In the genomic region with DNA sequence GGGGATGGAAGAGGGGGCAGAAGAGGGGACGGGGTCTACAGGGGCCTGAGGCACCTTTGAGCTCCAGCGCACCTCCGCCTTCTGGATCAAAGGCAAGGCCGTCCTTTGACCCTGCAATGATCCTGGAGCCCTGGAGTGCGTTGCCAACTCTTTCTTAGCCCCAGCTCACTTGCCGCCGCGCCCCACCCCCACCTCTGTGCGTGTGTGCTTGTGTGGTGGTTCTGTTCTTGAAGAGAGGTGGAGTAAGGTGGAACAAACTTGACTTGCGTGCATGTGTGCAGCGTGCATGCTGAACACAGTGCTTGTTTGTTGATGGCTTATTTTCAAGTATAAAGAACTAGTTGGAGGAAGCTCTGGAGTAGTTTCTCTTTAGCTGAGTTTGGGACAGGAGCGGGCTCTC, we compare ENCODE assay signal across 8 mouse cellular contexts.
DNase-seq lines count a peak whose midpoint lies in the region; ATAC-seq and TF ChIP-seq lines count a peak whose summit lies in the region.

No protein-coding gene starts in this region.

- H3K4me2 ChIP-seq in lung, embryonic 14.5 days, result peak overlapping the region; percentile 32; the same call in 1 of the 2 replicates
- H3K4me2 ChIP-seq in kidney, postnatal 0 days (ENCODE audit: low read length), result peak overlapping the region; percentile 7; the same call in 1 of the 2 replicates
- H3K4me2 ChIP-seq in stomach, embryonic 16.5 days (ENCODE audit: low read depth, low read length), result peak overlapping the region; percentile 35

- no peak for ATAC-seq in lung, embryonic 14.5 days (ENCODE audit: insufficient read depth)
- no peak for ATAC-seq in kidney, postnatal 0 days (replicated peaks; ENCODE audit: low FRiP score, low read depth)
- peak; percentile 55; the same call in 1 of the 2 replicates for ATAC-seq in stomach, embryonic 16.5 days (ENCODE audit: insufficient read depth, low FRiP score)

- H3K9me3 ChIP-seq in lung, embryonic 14.5 days (ENCODE audit: low read depth, low read length), result no peaks in the 10 kb centered on the region
- no peaks in the 10 kb centered on the region for H3K9me3 ChIP-seq in kidney, postnatal 0 days (replicated peaks; ENCODE audit: low read length)
- H3K9me3 ChIP-seq in stomach, embryonic 16.5 days (replicated peaks; ENCODE audit: control insufficient read depth, low read length), result no peaks in the 10 kb centered on the region

- no peak for DNase-seq in lung, embryonic 14.5 days
- no peak for DNase-seq in lung, postnatal 36 days
- DNase-seq in embryo, embryonic 10.5 days (ENCODE audit: low spot score), result peak; percentile 51
- no peak for DNase-seq in kidney, postnatal 0 days (ENCODE audit: low spot score)
- no peak for DNase-seq in urinary bladder, postnatal 10 days (ENCODE audit: low spot score)
- no peak for DNase-seq in c-Kit-positive CD71-positive TER-119-positive erythroid progenitor cells, embryonic 14.5 days (ENCODE audit: low spot score)
- no peak for DNase-seq in cerebellum, adult 9-10 months

- H3K4me3 ChIP-seq in lung, embryonic 14.5 days (ENCODE audit: low read depth, low read length), result no peak overlapping the region
- no peak overlapping the region for H3K4me3 ChIP-seq in kidney, postnatal 0 days (replicated peaks; ENCODE audit: low read depth, low read length)
- H3K4me3 ChIP-seq in stomach, embryonic 16.5 days (replicated peaks; ENCODE audit: low read length), result 0 out of 2 replicates have a peak overlapping the region, but pooled peaks have one; percentile 3

- peaks cover 24% of the 10 kb centered on the region for H3K4me1 ChIP-seq in lung, embryonic 14.5 days (ENCODE audit: insufficient read depth)
- peaks cover 12% of the 10 kb centered on the region for H3K4me1 ChIP-seq in kidney, postnatal 0 days (replicated peaks; ENCODE audit: insufficient read depth, low read length)
- peaks cover 46% of the 10 kb centered on the region for H3K4me1 ChIP-seq in stomach, embryonic 16.5 days (ENCODE audit: control insufficient read depth, insufficient read depth, low read length)

- no peak overlapping the region; the same call in 1 of the 2 replicates for H3K9ac ChIP-seq in lung, embryonic 14.5 days
- H3K9ac ChIP-seq in kidney, postnatal 0 days (ENCODE audit: low read depth, low read length), result no peak overlapping the region
- peak overlapping the region; percentile 42; the same call in 1 of the 2 replicates for H3K9ac ChIP-seq in stomach, embryonic 16.5 days (ENCODE audit: low read length)

- H3K27ac ChIP-seq in lung, embryonic 14.5 days (ENCODE audit: low read depth), result peak overlapping the region; percentile 12; the same call in 1 of the 2 replicates
- H3K27ac ChIP-seq in kidney, postnatal 0 days, result peak overlapping the region; percentile 54
- H3K27ac ChIP-seq in stomach, embryonic 16.5 days (ENCODE audit: low read length), result peak overlapping the region; percentile 88

- H3K27me3 ChIP-seq in lung, embryonic 14.5 days (ENCODE audit: insufficient read depth, low read length), result no peaks in the 10 kb centered on the region
- H3K27me3 ChIP-seq in kidney, postnatal 0 days (ENCODE audit: insufficient read depth, low read length), result no peaks in the 10 kb centered on the region
- H3K27me3 ChIP-seq in stomach, embryonic 16.5 days (ENCODE audit: control insufficient read depth, insufficient read depth, low read length), result no peaks in the 10 kb centered on the region

- no peaks in the 10 kb centered on the region for H3K36me3 ChIP-seq in lung, embryonic 14.5 days (ENCODE audit: insufficient read depth)
- H3K36me3 ChIP-seq in kidney, postnatal 0 days (ENCODE audit: insufficient read depth, low read length), result no peaks in the 10 kb centered on the region
- H3K36me3 ChIP-seq in stomach, embryonic 16.5 days (ENCODE audit: control insufficient read depth, insufficient read depth, low read length), result no peaks in the 10 kb centered on the region

- 22% methylated on average over 12 of the region's 12 CpGs for WGBS in lung, embryonic 14.5 days
- 26% methylated on average over 12 of the region's 12 CpGs for WGBS in kidney, postnatal 0 days
- WGBS in stomach, embryonic 16.5 days, result 19% methylated on average over 12 of the region's 12 CpGs

- no peak for TF ChIP-seq CTCF in lung, embryonic 14.5 days (IDR thresholded peaks at IDR 0.05; ENCODE audit: low read depth)
- no peak for TF ChIP-seq CTCF in kidney, postnatal 0 days (IDR thresholded peaks at IDR 0.05; ENCODE audit: low read depth)

Comparison
In these comparisons a context has a peak if more than half of its experiments do, and no peak if none do; other contexts are left out.
1. H3K27ac ChIP-seq: peak in every context shown above with its lines; median percentile 88 in stomach, embryonic 16.5 days; 54 in kidney, postnatal 0 days; 12 in lung, embryonic 14.5 days.